Mouse (Mus musculus) heart, embryonic 15.5 days (tissue): Measurements from ENCODE around the gene Rbfox1. TPM values are rescaled to one million over a fixed set of nuclear protein-coding genes. Genes with fewer than 3 reads are reported as not detected.

ENCODE experiments used
- ATAC-seq: fragments of 200-750 bp; cut with Nextera tagmentation; replicated peaks from 2 replicates; pipeline ENCODE4 v1.8.0; 2017; ENCODE audit warnings: low read depth, moderate TSS enrichment; ENCODE audit not compliant: insufficient number of reproducible peaks, insufficient read depth, low FRiP score
- H3K27ac ChIP-seq: fragments of 300-500 bp; sonication (generic); 2 replicates; pipeline ENCODE4 v1.5.1; 2015; ENCODE audit warnings: mild to moderate bottlenecking, inconsistent platforms
- H3K27me3 ChIP-seq: fragments of 300-500 bp; sonication (generic); 2 replicates; pipeline ENCODE4 v1.6.1; 2015; ENCODE audit warnings: inconsistent platforms
- H3K36me3 ChIP-seq: fragments of 300-500 bp; sonication (generic); 2 replicates; pipeline ENCODE4 v1.6.1; 2015; ENCODE audit warnings: mild to moderate bottlenecking, inconsistent platforms
- H3K4me1 ChIP-seq: fragments of 300-500 bp; sonication (generic); replicated peaks from 2 replicates; pipeline ENCODE4 v1.6.1; 2015; ENCODE audit warnings: inconsistent platforms
- H3K4me2 ChIP-seq: fragments of 300-500 bp; sonication (generic); 2 replicates; pipeline ENCODE4 v1.6.1; 2015; ENCODE audit warnings: inconsistent platforms, mild to moderate bottlenecking, moderate library complexity
- H3K4me3 ChIP-seq: fragments of 300-500 bp; sonication (generic); 2 replicates; pipeline ENCODE4 v1.5.1; 2015; ENCODE audit warnings: mild to moderate bottlenecking, inconsistent platforms
- H3K9ac ChIP-seq: fragments of 300-500 bp; sonication (generic); 2 replicates; pipeline ENCODE4 v1.6.1; 2015; ENCODE audit warnings: mild to moderate bottlenecking, inconsistent platforms
- H3K9me3 ChIP-seq: fragments of 300-500 bp; sonication (generic); replicated peaks from 2 replicates; pipeline ENCODE4 v1.6.1; 2016; ENCODE audit warnings: inconsistent platforms
- WGBS: fragments of 180-500 bp; shearing (Covaris S2); methylation state at CpG from one replicate; pipeline ENCODE4 v1.1.7; 2015; ENCODE audit warnings: mixed read lengths; 5-methylcytosine and 5-hydroxymethylcytosine counted together
- polyA plus RNA-seq: library from polyadenylated mRNA; unstranded; fragments of >200 nt; fragmentation: Nextera tagmentation; extraction: Ambion mirVana; gene quantifications from 2 replicates; pipeline ENCODE4 v1.2.1, GENCODE M21; 2015

The Rbfox1 gene
- polyA plus RNA-seq, 1 experiment from 2014 or later = 4.9 TPM

DNA sequence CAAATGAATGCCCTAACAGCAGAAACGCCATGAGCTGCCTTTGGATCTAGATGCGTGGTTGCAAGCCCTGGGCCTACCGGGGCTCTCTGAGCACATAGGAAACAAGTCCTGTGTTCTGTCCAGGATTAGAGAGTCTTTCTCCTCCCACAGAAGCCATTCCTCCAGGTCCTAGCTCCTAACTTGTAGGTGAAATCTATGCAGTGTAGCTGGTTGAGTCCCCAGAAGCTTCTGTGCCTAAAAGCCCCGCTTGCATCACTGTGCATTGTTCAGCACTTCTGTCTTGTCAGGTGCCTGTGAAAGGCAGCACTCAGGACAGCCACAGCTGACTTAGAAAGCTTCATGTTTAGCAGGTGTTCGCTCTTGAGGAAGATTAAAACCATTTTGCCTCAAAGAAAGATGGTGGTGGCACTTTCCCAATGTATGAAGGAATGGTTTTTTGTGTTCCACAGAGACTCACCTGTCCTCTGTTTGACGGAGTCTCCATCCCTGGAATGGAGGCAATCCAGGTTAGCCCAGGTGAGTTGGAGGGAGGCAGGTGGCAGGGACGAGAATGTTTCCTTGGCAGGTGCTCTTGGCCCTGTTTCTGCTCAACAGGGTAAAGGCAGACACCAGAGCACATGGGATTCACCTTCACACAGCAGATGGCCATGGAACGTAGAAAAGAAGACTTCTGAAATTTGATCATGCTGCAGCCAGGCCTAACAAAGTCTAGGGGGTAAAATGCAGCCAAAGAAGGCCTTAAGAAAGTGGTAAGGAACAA is 1213.0 kb downstream of the Rbfox1 start:
- Histone ChIP-seq H3K4me3 (no peak overlapping the region), H3K4me2 (no peak overlapping the region), H3K36me3 (no peaks in the 10 kb centered on the region), H3K9me3 (no peaks in the 10 kb centered on the region), H3K27me3 (no peaks in the 10 kb centered on the region), H3K9ac (no peak overlapping the region), H3K4me1 (peaks cover 22% of the 10 kb centered on the region), H3K27ac (no peak overlapping the region)
- WGBS = 92% methylated on average over 8 of the region's 8 CpGs
- no peak for ATAC-seq

DNA sequence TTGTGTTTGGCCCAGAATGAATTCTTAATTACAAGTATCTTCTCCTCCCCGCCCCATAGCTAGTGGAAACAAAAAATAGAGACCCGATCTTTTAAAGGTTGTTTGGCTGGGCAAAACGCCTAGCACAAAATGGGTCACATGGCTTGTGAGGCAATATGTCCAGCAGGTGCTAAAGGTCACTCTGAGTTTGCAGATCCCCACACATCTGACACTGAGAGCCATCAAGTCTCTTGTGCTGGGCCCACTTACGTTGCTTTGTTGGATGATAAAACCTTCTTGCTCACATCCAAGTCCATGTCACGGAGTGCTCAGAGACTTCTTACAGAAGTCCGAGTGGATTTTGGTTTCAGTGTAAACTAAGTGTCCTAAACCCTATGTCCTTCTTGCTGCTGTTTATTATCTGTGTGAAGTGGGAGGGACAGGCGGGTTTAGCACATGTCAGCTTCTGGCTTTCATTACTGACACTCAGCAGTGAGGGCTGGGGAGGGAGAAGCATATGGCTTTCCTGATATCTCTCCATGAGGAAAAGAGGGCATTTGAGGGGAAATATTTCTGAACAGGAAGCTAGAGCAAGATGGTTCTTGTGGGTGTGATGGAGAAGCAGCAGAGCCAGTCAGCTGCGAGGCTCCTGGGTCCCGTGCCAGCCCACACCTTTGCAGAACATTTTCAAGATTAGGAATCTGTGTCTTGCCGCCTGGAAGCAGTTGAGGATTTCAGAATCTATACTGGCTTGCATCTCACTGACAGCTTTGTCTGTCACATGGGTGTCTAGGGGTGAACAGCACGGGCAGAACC is 1214.5 kb downstream of the Rbfox1 start:
- Histone ChIP-seq H3K4me2 (peak overlapping the region; percentile 34), H3K36me3 (no peaks in the 10 kb centered on the region), H3K4me1 (peaks cover 22% of the 10 kb centered on the region), H3K27ac (peak overlapping the region; percentile 78), H3K9me3 (no peaks in the 10 kb centered on the region), H3K27me3 (no peaks in the 10 kb centered on the region), H3K4me3 (no peak overlapping the region), H3K9ac (no peak overlapping the region)
- 19% methylated on average over 11 of the region's 11 CpGs for WGBS
- peak; percentile 87 for ATAC-seq

DNA sequence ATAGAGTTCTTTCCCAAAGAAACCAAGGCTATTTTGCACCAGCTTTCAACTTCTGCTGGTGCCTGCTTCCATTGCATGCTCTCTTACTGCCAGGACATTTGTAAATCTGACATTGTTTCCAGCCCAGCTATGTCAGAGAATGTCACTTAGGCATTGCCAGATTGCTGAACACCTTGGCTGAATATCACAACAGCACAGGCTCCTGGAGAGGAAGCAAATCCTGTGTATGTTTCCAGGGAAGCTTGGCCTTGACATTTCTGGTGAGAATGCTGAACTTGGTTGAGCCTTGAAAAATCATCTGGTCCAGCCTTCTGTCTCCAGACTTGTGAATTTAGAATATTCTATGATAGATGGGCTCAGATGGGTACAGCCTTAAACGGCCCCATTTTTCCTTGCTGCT is 1217.3 kb downstream of the Rbfox1 start:
- Histone ChIP-seq H3K27ac (no peak overlapping the region), H3K27me3 (no peaks in the 10 kb centered on the region), H3K4me1 (peaks cover 17% of the 10 kb centered on the region), H3K9me3 (no peaks in the 10 kb centered on the region), H3K4me2 (no peak overlapping the region), H3K9ac (no peak overlapping the region), H3K36me3 (no peaks in the 10 kb centered on the region), H3K4me3 (no peak overlapping the region)
- ATAC-seq = no peak
- WGBS = 86% methylated on average over 1 of the region's 1 CpGs

DNA sequence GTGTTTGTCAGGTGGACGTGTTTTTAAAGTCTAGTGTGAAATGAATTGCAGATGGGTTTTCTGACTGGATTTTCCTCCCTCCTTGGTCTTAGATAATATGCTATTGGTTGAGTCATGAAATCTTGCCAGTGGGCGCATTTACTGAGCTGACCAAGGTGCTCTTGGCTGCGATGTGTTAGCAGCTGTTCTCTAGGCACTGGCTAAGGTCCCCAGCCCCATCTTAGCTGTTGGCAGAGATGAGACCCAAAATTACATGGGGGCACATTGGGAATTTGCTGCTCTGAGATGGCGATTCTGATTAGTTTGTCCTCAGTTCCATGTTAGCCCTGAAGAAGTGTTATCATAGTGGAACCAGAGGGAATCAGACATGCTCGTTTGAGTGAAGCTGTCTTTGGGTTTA is 1218.1 kb downstream of the Rbfox1 start:
- no peaks in the 10 kb centered on the region for H3K9me3 ChIP-seq
- WGBS = 75% methylated on average over 5 of the region's 5 CpGs
- no peak for ATAC-seq

DNA sequence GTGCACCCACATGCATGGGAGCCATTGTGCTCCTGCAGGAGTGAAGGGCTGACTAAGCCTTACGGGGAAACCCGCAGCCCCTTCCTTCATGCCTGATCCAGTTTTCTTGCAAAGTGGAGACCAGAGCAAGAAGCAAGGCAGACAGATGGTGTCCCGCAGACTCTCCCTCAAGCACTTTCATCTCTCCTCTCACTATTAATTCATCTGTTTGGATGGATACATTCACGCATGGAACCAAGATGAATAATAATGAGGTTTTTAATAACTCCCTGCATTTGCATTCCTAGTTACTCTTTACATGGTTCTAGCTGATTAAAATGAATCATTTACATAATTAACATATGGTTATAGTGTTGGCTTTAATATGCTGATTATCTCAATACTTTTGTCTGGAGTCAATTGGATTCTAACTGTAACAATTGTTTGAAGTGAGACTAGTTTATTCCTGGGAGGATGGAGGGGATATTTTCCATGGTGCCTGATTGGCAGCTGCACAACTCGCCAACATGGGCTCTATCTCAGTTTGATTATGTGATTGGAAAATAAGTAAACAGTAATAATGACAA is 1221.4 kb downstream of the Rbfox1 start:
- H3K4me3 ChIP-seq = no peak overlapping the region
- H3K4me1 ChIP-seq = no peaks in the 10 kb centered on the region
- H3K9ac ChIP-seq = no peak overlapping the region
- H3K4me2 ChIP-seq = no peak overlapping the region
- 86% methylated on average over 5 of the region's 5 CpGs for WGBS
- no peak overlapping the region for H3K27ac ChIP-seq
- H3K27me3 ChIP-seq = no peaks in the 10 kb centered on the region
- ATAC-seq = no peak
- no peaks in the 10 kb centered on the region for H3K9me3 ChIP-seq
- no peaks in the 10 kb centered on the region for H3K36me3 ChIP-seq

More for the DNA sequence above, 1218.1 kb downstream of the Rbfox1 start:
- Histone ChIP-seq H3K36me3 (no peaks in the 10 kb centered on the region), H3K4me2 (no peak overlapping the region), H3K4me1 (peaks cover 17% of the 10 kb centered on the region), H3K27me3 (no peaks in the 10 kb centered on the region), H3K9ac (no peak overlapping the region), H3K27ac (no peak overlapping the region), H3K4me3 (no peak overlapping the region)

DNA sequence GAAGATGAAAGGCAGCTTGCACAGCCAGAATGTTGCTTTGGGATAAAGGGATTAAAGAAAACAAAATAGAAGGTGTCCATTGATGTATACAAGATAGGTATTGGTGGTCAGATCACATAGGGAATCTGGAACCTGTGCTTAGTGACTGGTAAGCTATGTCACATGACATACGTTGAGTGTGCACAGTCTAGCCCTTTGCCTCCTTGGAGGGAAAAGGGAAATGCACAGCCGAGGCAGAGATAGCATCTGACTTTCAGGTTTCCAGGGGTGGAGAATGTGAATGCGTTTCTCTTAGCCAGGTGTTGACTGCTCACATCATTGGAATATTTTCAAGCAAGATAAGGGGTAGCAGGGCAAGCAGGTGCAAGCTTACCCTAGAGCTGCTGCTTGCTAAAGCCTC is 1230.8 kb downstream of the Rbfox1 start:
- no peak overlapping the region for H3K27ac ChIP-seq
- H3K36me3 ChIP-seq = no peaks in the 10 kb centered on the region
- H3K4me1 ChIP-seq = peaks cover 4% of the 10 kb centered on the region; the same call in 1 of the 2 replicates
- H3K9ac ChIP-seq = no peak overlapping the region
- H3K9me3 ChIP-seq = no peaks in the 10 kb centered on the region
- no peak overlapping the region for H3K4me2 ChIP-seq
- ATAC-seq = no peak
- WGBS = 37% methylated on average over 3 of the region's 3 CpGs
- no peak overlapping the region for H3K4me3 ChIP-seq
- H3K27me3 ChIP-seq = no peaks in the 10 kb centered on the region

DNA sequence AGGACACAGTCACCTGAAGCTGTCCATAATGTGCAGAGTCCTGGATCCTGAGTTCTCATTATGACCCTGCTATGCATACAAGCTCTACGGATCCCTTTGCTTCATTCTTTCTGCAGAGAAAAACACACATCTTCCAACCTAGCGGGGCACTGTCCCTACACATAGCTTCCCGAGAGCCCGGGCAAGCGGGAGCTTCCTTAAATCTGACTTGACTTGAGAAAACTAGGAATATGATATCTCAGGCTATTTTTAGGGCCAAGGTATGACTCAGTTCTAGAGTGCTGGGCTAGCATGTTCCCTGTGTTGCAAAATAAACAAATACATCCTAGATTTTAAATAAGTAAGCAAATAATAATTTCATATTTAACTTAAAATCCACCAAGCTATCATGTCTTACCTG is 1244.4 kb downstream of the Rbfox1 start:
- 70% methylated on average over 5 of the region's 5 CpGs for WGBS
- Histone ChIP-seq H3K4me1 (no peaks in the 10 kb centered on the region), H3K36me3 (no peaks in the 10 kb centered on the region), H3K9ac (no peak overlapping the region), H3K4me3 (no peak overlapping the region), H3K27ac (no peak overlapping the region), H3K4me2 (no peak overlapping the region), H3K27me3 (no peaks in the 10 kb centered on the region), H3K9me3 (no peaks in the 10 kb centered on the region)
- no peak for ATAC-seq

DNA sequence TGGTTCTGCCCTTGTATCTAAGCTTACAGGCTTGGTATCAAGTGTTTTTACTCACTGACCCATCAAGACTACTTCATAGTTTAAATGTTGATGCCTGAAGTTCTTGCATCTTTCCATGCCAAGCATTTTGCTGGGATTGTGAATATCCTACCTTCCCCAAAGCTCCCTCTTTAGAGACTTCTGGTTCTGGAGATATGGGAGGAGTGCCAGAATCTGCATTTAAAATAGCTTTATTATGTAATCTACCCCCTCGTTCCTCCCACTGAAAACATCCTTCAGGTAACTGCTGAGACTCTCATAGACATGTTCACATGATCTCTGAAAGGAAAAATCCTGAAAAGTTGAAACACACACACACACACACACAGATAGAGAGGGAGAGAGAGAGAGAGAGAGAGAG is 1247.3 kb downstream of the Rbfox1 start:
- Histone ChIP-seq H3K27me3 (0 out of 2 replicates have a peak, but pooled peaks cover 4% of the 10 kb centered on the region), H3K9ac (no peak overlapping the region), H3K36me3 (no peaks in the 10 kb centered on the region), H3K9me3 (no peaks in the 10 kb centered on the region), H3K27ac (no peak overlapping the region), H3K4me3 (no peak overlapping the region), H3K4me1 (no peaks in the 10 kb centered on the region), H3K4me2 (no peak overlapping the region)
- WGBS = 42% methylated on average over 1 of the region's 1 CpGs
- no peak for ATAC-seq

DNA sequence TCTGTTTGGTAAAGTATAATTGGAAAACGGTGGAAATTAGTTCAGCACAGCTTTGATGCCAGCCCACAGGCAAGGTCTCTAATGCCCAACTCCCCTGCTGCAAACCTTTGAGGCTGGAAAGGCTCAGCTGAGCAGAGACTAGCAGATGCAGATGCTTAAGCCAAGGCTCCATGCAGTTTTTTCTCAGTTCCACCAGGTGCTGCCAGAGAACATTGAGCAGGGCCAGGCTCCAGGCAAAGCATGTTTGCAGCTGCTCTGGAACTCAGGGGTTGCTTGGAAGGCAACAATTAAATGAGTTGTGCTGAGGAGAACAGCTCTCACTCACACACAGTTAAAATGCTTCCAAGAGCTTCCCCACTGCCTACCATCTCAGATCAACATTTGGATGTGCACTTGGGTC is 1251.8 kb downstream of the Rbfox1 start:
- H3K4me3 ChIP-seq = no peak overlapping the region
- no peak overlapping the region for H3K4me2 ChIP-seq
- H3K4me1 ChIP-seq = peaks cover 13% of the 10 kb centered on the region; the same call in 1 of the 2 replicates
- H3K9ac ChIP-seq = no peak overlapping the region
- WGBS = 50% methylated on average over 1 of the region's 1 CpGs
- no peak overlapping the region for H3K27ac ChIP-seq
- ATAC-seq = no peak
- H3K36me3 ChIP-seq = no peaks in the 10 kb centered on the region
- H3K27me3 ChIP-seq = 0 out of 2 replicates have a peak, but pooled peaks cover 7% of the 10 kb centered on the region
- no peaks in the 10 kb centered on the region for H3K9me3 ChIP-seq

DNA sequence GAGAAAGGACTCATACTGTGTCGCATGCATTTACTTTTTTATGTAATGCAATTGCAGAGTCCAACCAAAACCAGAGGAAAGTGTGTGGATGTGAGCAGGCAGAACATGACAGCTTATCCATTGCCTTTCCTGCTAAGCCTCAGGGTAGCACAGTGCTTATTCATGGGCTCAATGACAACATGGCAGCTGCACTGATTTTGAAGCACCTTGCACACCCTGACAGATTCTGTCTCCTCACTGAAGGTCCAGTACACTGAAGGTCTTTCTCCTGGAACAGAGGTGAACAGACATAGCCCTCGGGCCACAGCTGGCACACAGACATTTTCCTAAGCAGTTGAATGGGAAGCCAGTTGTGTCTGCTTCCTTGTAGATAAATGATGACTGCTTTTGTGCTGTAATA is 1254.3 kb downstream of the Rbfox1 start:
- H3K4me1 ChIP-seq = peaks cover 13% of the 10 kb centered on the region; the same call in 1 of the 2 replicates
- 80% methylated on average over 2 of the region's 2 CpGs for WGBS
- no peak overlapping the region for H3K27ac ChIP-seq
- no peak overlapping the region for H3K4me3 ChIP-seq
- ATAC-seq = no peak
- no peak overlapping the region for H3K4me2 ChIP-seq
- H3K9ac ChIP-seq = no peak overlapping the region
- no peaks in the 10 kb centered on the region for H3K36me3 ChIP-seq
- no peaks in the 10 kb centered on the region for H3K9me3 ChIP-seq
- H3K27me3 ChIP-seq = 0 out of 2 replicates have a peak, but pooled peaks cover 7% of the 10 kb centered on the region

DNA sequence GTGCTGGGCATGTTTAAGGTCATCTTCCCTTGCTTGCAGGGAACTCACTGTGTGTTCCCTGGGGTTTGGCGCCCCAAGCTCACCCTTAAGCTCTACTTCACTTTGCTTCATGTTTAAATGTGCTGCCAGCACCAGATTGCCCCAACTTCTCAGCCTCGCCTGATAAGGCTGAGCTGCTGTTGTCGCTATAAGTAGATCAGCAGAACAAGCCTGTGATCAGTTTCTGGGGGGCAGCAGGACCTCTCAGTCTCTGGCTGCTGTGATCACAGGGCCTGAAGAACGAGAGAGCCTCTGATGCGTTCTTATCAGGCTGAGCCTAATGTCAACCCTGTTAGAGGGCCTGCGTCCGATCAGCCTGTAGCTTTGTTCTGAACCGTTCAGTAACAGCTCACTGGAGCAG is 1255.8 kb downstream of the Rbfox1 start:
- Histone ChIP-seq H3K9me3 (no peaks in the 10 kb centered on the region), H3K4me2 (peak overlapping the region; percentile 15; the same call in 1 of the 2 replicates), H3K9ac (no peak overlapping the region), H3K27me3 (0 out of 2 replicates have a peak, but pooled peaks cover 7% of the 10 kb centered on the region), H3K4me3 (no peak overlapping the region), H3K4me1 (peaks cover 13% of the 10 kb centered on the region), H3K36me3 (no peaks in the 10 kb centered on the region), H3K27ac (no peak overlapping the region; the same call in 1 of the 2 replicates)
- WGBS = 25% methylated on average over 8 of the region's 8 CpGs
- ATAC-seq = no peak
